Mouse (Mus musculus) spleen, adult 2 months (tissue): ENCODE measurements around the gene Zfp87.

ENCODE experiments used
- CTCF ChIP-seq: fragments of 200-500 bp; IDR thresholded peaks from 2 replicates; pipeline ENCODE4 v1.5.1; 2011; ENCODE audit warnings: mild to moderate bottlenecking, inconsistent platforms; ENCODE audit not compliant: insufficient read depth, insufficient read length, insufficient replicate concordance; ENCODE audit errors: extremely low read depth
- POLR2A ChIP-seq: fragments of 200-500 bp; IDR thresholded peaks from 2 replicates; pipeline ENCODE4 v1.6.1; 2011; ENCODE audit warnings: low read depth, low read length, inconsistent platforms

DNA sequence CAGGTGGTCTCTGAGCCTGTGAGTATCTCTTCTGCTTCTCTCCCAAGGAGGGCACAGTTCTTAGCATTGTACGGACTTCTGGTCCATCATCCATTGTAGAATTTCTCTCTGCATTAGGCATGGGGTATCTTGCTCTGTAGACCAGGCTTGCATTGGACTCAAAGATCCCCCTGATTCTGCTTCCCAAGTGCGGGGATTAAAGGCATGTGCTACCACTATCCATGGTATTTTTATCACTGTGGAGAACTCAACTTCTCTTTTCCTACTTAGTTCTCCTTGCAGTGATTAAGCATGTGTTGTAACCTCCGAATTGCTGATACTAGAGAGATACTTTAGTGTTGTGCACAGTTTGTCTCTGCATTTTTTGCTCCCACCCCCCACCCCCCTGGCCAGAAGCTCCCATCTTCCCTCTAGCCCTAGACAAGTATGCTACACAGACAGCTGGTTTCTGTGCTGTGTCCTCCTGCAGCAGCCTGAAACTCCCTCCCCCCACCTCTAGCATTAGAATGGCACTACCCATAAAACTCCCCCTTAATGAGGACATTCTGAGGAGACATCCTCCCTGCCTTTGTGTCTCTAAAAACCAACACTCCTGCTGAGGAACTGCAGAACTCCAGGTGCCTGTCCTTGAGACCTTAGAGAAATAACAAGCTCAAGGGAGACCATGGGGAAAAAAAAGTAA lies 1.2 kb upstream of the Zfp87 start:
- TF ChIP-seq POLR2A (no peak), CTCF (no peak)
